Mouse (Mus musculus) intestine, embryonic 16.5 days (tissue): ENCODE data around the gene Tmem30b. TPM values are rescaled to one million over a fixed set of nuclear protein-coding genes. Genes with fewer than 3 reads are reported as not detected.
"Not testable (repeated sequence)": the region's sequence is repeated elsewhere in the genome, so short reads cannot be mapped to it uniquely, and the experiment has no call there.

Experiments
- ATAC-seq: fragments of 200-750 bp; cut with Nextera tagmentation; 2 replicates; pipeline ENCODE4 v1.8.0; 2017; ENCODE audit warnings: moderate TSS enrichment, moderate library complexity
- H3K27ac ChIP-seq: fragments of 300-500 bp; sonication (generic); 2 replicates; pipeline ENCODE4 v1.5.1; 2014; ENCODE audit warnings: mild to moderate bottlenecking, low read length
- H3K27me3 ChIP-seq: fragments of 300-500 bp; sonication (generic); replicated peaks from 2 replicates; pipeline ENCODE4 v1.6.1; 2014; ENCODE audit warnings: low read length, control low read depth, mixed read lengths; ENCODE audit not compliant: control insufficient read depth, insufficient read depth
- H3K36me3 ChIP-seq: fragments of 300-500 bp; sonication (generic); 2 replicates; pipeline ENCODE4 v1.6.1; 2014; ENCODE audit warnings: low read length, control low read depth; ENCODE audit not compliant: control insufficient read depth, insufficient read depth
- H3K4me1 ChIP-seq: fragments of 300-500 bp; sonication (generic); 2 replicates; pipeline ENCODE4 v1.6.1; 2014; ENCODE audit warnings: low read length, control low read depth, mixed read lengths; ENCODE audit not compliant: control insufficient read depth, insufficient read depth
- H3K4me2 ChIP-seq: fragments of 300-500 bp; sonication (generic); 2 replicates; pipeline ENCODE4 v1.6.1; 2014; ENCODE audit warnings: low read depth, low read length, control low read depth
- H3K4me3 ChIP-seq: fragments of 300-500 bp; sonication (generic); 2 replicates; pipeline ENCODE4 v1.5.1; 2014; ENCODE audit warnings: mild to moderate bottlenecking, low read length
- H3K9ac ChIP-seq: fragments of 300-500 bp; sonication (generic); 2 replicates; pipeline ENCODE4 v1.6.1; 2014; ENCODE audit warnings: low read depth, low read length
- H3K9me3 ChIP-seq: fragments of 300-500 bp; sonication (generic); 2 replicates; pipeline ENCODE4 v1.6.1; 2016; ENCODE audit warnings: low read length, control low read depth; ENCODE audit not compliant: control insufficient read depth
- WGBS: fragments of 180-500 bp; shearing (Covaris S2); extraction: QIAGEN DNeasy Blood & Tissue Kit; methylation state at CpG from one replicate; pipeline ENCODE4 v1.1.7; 2014; 5-methylcytosine and 5-hydroxymethylcytosine counted together
- polyA plus RNA-seq: library from polyadenylated mRNA; unstranded; fragments of >200 nt; fragmentation: Nextera tagmentation; extraction: Ambion mirVana; gene quantifications from 2 replicates; pipeline ENCODE4 v1.2.1, GENCODE M21; 2015

Tmem30b gene
- polyA plus RNA-seq, 1 experiment from 2014 or later: 82.9 TPM

DNA sequence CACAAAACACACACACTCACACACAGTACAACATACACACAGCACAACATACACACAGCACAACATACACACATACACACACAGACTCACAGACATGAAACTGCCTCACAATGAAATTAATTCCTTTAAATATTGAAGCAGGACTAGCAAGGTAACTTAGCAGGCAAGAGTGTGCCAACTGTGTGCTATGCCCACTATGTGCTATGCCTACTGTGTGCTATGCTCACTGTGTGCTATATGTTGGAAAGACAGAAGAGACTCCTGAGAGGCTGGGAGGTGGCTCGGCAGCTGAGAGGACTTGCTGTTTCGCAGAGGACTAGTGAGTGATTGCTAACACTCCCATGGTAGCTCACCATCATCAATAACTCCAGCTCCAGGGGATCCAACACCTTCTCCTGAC is 5.8 kb downstream of the Tmem30b start:
- no peaks in the 10 kb centered on the region for H3K9me3 ChIP-seq
- WGBS: 94% methylated on average over 2 of the region's 2 CpGs
- ATAC-seq: no peak
- no peak overlapping the region for H3K4me2 ChIP-seq
- H3K4me1 ChIP-seq: peaks cover 5% of the 10 kb centered on the region; the same call in 1 of the 2 replicates
- H3K4me3 ChIP-seq: no peak overlapping the region
- H3K27ac ChIP-seq: no peak overlapping the region
- no peak overlapping the region for H3K9ac ChIP-seq
- H3K36me3 ChIP-seq: no peaks in the 10 kb centered on the region
- peaks cover 5% of the 10 kb centered on the region for H3K27me3 ChIP-seq

DNA sequence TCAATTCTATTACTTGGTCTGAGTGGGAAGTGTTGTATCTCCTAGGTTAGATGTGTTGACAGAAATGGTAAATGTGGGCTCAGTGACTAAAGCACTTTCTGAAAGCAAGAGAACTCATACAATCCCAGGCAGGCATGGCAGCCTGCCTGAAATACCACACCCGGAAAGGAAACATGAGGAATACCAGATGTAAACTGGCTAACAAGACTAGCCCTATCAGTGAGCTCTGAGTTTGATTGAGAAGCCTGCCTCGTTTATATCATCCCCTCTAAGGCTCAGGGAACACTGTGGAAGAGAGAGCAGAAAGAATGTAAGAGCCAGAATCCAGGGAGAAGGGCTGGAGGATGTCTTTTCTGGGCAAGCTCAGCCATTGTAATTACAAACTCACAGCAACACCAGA is 7.0 kb downstream of the Tmem30b start:
- H3K27ac ChIP-seq: no peak overlapping the region
- no peak overlapping the region for H3K4me3 ChIP-seq
- no peak for ATAC-seq
- H3K4me2 ChIP-seq: no peak overlapping the region
- peaks cover 3% of the 10 kb centered on the region; the same call in 1 of the 2 replicates for H3K4me1 ChIP-seq
- H3K27me3 ChIP-seq: no peaks in the 10 kb centered on the region
- no peak overlapping the region for H3K9ac ChIP-seq
- H3K9me3 ChIP-seq: no peaks in the 10 kb centered on the region
- no peaks in the 10 kb centered on the region for H3K36me3 ChIP-seq
- WGBS: 26% methylated on average over 2 of the region's 2 CpGs

GRCm38 (mm10) chr12:73538139-73538508 is 8.1 kb downstream of the Tmem30b start:
- not testable (repeated sequence) for H3K36me3 ChIP-seq, H3K27ac ChIP-seq, H3K4me1 ChIP-seq, H3K27me3 ChIP-seq, H3K9me3 ChIP-seq, H3K9ac ChIP-seq
- Histone ChIP-seq H3K4me3 (peak overlapping the region; percentile 20), H3K4me2 (peak overlapping the region; percentile 46)
- WGBS: 45% methylated on average over 3 of the region's 3 CpGs
- ATAC-seq: peak; percentile 28

DNA sequence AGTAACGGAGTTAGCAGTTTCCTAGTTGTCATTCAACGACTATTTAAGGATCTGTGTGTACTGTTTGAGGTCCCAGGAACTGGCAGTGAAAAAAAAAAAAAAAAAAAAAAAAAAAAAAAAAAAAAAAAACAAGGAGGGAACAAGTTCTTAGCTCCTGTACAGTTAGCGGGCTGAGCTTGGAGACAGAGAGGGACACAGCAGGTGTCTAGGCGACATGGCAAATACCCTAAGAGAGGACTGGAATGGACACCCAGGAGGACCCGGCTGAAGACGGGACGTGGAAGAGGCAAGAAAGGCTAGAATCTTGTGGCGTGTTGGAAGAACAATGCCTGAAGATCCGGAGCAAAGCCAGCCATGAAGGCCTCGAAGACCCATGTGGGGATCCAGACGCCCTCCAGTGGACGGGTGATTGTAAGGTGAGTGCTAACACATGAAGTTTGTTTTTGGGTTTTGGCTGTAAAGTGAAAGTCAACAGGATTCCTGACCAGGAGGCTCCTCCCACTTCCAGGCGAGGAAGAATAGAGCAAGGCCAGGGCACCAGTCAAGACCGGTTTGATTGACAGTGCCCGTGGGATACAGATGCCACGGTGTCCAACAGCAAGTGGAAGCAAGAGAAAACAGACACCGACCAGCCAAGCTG is 8.6 kb downstream of the Tmem30b start:
- H3K27me3 ChIP-seq: peaks cover 2% of the 10 kb centered on the region; the same call in 1 of the 2 replicates
- WGBS: 32% methylated on average over 17 of the region's 17 CpGs
- H3K4me1 ChIP-seq: peaks cover 3% of the 10 kb centered on the region; the same call in 1 of the 2 replicates
- H3K4me2 ChIP-seq: peak overlapping the region; percentile 46
- peak; percentile 60 for ATAC-seq
- H3K27ac ChIP-seq: no peak overlapping the region
- no peaks in the 10 kb centered on the region for H3K9me3 ChIP-seq
- H3K36me3 ChIP-seq: no peaks in the 10 kb centered on the region
- peak overlapping the region; percentile 20 for H3K4me3 ChIP-seq
- no peak overlapping the region for H3K9ac ChIP-seq

DNA sequence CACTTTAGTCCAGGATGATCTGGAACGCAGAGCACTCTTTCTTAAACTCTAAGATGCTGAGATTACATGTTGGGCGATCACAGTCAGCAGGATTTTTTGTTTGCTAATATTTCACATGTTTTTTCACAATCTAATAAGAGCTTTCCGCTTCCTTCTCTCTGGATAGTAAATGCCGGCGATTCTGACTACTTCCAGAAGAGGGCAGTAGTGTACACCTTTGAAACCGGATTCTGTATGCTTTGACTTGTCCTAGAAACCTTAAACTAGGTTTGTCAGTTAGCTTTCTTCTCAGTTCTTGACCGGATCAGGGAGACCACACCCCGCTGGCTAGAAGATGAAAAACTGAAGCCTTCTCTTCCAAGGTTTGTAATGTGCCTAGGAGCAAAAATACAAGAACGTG is 11.6 kb downstream of the Tmem30b start:
- no peak overlapping the region for H3K9ac ChIP-seq
- 13% methylated on average over 9 of the region's 9 CpGs for WGBS
- H3K4me2 ChIP-seq: no peak overlapping the region
- H3K4me1 ChIP-seq: no peaks in the 10 kb centered on the region; the same call in 1 of the 2 replicates
- H3K27ac ChIP-seq: no peak overlapping the region
- no peaks in the 10 kb centered on the region for H3K36me3 ChIP-seq
- ATAC-seq: no peak
- peaks cover 2% of the 10 kb centered on the region; the same call in 1 of the 2 replicates for H3K27me3 ChIP-seq
- H3K4me3 ChIP-seq: no peak overlapping the region
- no peaks in the 10 kb centered on the region for H3K9me3 ChIP-seq

DNA sequence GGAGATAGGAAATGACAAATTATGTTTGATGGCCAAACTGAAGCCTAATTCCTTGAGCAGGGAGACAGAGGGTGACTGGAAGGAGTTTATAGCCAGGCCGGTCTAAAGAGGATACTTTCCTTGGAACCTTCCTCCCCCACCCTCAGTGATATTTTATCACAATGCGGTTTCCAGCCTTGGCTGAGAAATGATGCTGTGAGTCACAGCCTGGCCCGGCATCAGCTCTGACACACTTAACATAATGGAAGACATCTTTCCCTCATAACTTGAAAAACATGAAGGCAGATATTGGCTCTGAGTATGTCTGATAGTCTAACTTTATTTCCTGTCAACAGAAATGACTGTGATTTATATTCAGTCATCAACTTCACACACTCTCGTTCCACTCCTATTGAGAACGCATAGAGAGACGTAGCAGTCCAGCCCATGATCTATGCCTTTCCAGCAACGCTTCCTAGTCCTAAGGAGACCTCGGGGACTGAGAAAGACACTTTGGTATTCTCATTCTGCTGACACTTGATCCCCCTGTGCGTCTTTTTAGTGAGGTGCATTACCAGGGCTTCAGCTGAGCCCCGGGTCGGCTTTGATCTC is 14.2 kb downstream of the Tmem30b start:
- no peaks in the 10 kb centered on the region for H3K9me3 ChIP-seq
- H3K27ac ChIP-seq: no peak overlapping the region
- no peak overlapping the region for H3K4me3 ChIP-seq
- H3K9ac ChIP-seq: no peak overlapping the region
- ATAC-seq: no peak
- no peak overlapping the region for H3K4me2 ChIP-seq
- WGBS: 68% methylated on average over 11 of the region's 11 CpGs
- H3K36me3 ChIP-seq: no peaks in the 10 kb centered on the region
- no peaks in the 10 kb centered on the region for H3K4me1 ChIP-seq
- H3K27me3 ChIP-seq: peaks cover 2% of the 10 kb centered on the region; the same call in 1 of the 2 replicates

- WGBS: 55% methylated on average over 11 of the region's 11 CpGs
- no peak overlapping the region for H3K9ac ChIP-seq
- 0 out of 2 replicates have a peak overlapping the region, but pooled peaks have one; percentile 2 for H3K4me3 ChIP-seq
- no peaks in the 10 kb centered on the region for H3K36me3 ChIP-seq
- peaks cover 2% of the 10 kb centered on the region; the same call in 1 of the 2 replicates for H3K27me3 ChIP-seq
- H3K4me2 ChIP-seq: peak overlapping the region; percentile 34; the same call in 1 of the 2 replicates
- H3K9me3 ChIP-seq: no peaks in the 10 kb centered on the region
- peak; percentile 92 for ATAC-seq
- no peaks in the 10 kb centered on the region for H3K4me1 ChIP-seq
- H3K27ac ChIP-seq: no peak overlapping the region
These were observed 16.6 kb downstream of the Tmem30b start for GRCm38 (mm10) chr12:73529590-73529989.

- no peak overlapping the region for H3K27ac ChIP-seq
- no peaks in the 10 kb centered on the region for H3K9me3 ChIP-seq
- WGBS: 44% methylated on average over 9 of the region's 9 CpGs
- no peaks in the 10 kb centered on the region for H3K36me3 ChIP-seq
- no peak overlapping the region for H3K9ac ChIP-seq
- H3K27me3 ChIP-seq: peaks cover 2% of the 10 kb centered on the region; the same call in 1 of the 2 replicates
- H3K4me3 ChIP-seq: 0 out of 2 replicates have a peak overlapping the region, but pooled peaks have one; percentile 2
- peak overlapping the region; percentile 29; the same call in 1 of the 2 replicates for H3K4me2 ChIP-seq
- no peaks in the 10 kb centered on the region for H3K4me1 ChIP-seq
- no peak; the same call in none of the 2 replicates for ATAC-seq
These were observed 17.1 kb downstream of the Tmem30b start for GRCm38 (mm10) chr12:73529131-73529530.

DNA sequence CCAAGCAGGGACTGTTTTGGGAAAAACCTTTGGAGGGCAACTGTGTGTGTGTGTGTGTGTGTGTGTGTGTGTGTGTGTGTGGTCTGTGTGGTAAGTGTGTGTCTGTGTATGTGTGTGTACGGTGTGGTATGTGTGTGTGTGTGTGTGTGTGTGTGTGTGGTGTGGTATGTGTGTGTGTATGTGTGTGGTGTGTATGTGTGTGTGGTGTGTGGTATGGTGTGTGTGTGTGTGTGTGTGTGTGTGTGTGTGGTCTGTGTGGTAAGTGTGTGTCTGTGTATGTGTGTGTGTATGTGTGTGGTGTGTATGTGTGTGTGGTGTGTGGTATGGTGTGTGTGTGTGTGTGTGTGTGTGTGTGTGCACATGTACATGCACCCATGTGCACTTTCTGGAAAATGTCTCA is 18.1 kb downstream of the Tmem30b start:
- not testable (repeated sequence) for H3K4me2 ChIP-seq, H3K4me3 ChIP-seq, H3K36me3 ChIP-seq, H3K27ac ChIP-seq, H3K4me1 ChIP-seq, H3K9ac ChIP-seq, ATAC-seq, H3K27me3 ChIP-seq, H3K9me3 ChIP-seq
- WGBS: 88% methylated on average over 1 of the region's 1 CpGs
